Mouse (Mus musculus): ENCODE data around the gene Muc15. TPM values are rescaled to one million over a fixed set of nuclear protein-coding genes. Genes with fewer than 3 reads are reported as not detected.

Muc15 gene
- not detected in 2 replicates for polyA plus RNA-seq (2021; fragmentation: Nextera tagmentation)
- long read RNA-seq, experiment 1: 0 reads
- long read RNA-seq, experiment 2: 0 reads

GRCm38 (mm10) chr2:110721290-110721753 lies at the start of gene Muc15:
Gene Muc15, plus strand, starts transcription at chr2:110721340.

Other genes with a start within 250 kb of the Muc15 start
- not detected in 2 replicates for gene Slc5a12, start 124.0 kb upstream of the Muc15 start, polyA plus RNA-seq (2021; fragmentation: Nextera tagmentation)
- gene Ano3, start 229.6 kb downstream of the Muc15 start, polyA plus RNA-seq (2021; fragmentation: Nextera tagmentation): 16.6 and 17.9 TPM in 2 replicates